Mouse (Mus musculus) cerebellum, adult 2 months (tissue): ENCODE data around the gene Epn1.

ENCODE experiments used
- CTCF ChIP-seq: fragments of 200-500 bp; IDR thresholded peaks from 2 replicates; pipeline ENCODE4 v1.5.1; 2011; ENCODE audit warnings: low read depth, mild to moderate bottlenecking, control low read depth, low read length, moderate library complexity, borderline replicate concordance; ENCODE audit not compliant: insufficient read depth
- POLR2A ChIP-seq: fragments of 200-500 bp; IDR thresholded peaks from 2 replicates; pipeline ENCODE4 v1.6.1; 2011; ENCODE audit warnings: low read length, control low read depth, borderline replicate concordance; ENCODE audit not compliant: insufficient read depth

DNA sequence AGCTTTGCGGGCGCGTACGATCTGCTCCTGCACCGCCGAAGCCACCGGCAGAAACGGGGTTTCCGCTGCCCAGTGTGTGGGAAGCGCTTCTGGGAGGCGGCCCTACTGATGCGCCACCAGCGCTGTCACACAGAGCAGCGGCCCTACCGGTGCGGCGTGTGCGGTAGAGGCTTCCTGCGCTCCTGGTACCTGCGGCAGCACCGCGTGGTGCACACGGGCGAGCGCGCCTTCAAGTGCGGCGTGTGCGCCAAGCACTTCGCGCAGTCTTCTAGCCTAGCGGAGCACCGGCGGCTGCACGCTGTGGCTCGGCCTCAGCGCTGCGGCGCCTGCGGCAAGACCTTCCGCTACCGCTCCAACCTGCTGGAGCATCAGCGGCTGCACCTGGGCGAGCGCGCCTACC, 48.5 kb upstream of the Epn1 start:
- TF ChIP-seq CTCF (no peak), POLR2A (no peak)
